Comparison of ENCODE assay signal across 19 mouse cellular contexts in genomic region chr13:19014825-19015375, GRCm38 (mm10).
"Had no signal": no experiment of that assay in that cellular context is flagged by ENCODE, and none has a peak within 500 bp of the region (broad histone marks: within the 10 kb centered on the region; RNA-seq: fewer than 3 reads in every experiment).

No protein-coding gene starts in this region.

- H3K9me3 ChIP-seq: kidney, embryonic 15.5 days; limb, embryonic 10.5 days; limb, embryonic 13.5 days; liver, embryonic 12.5 days; liver, embryonic 15.5 days; neural tube, embryonic 13.5 days; stomach, embryonic 15.5 days had no signal

- H3K4me2 ChIP-seq: kidney, embryonic 15.5 days; limb, embryonic 13.5 days; liver, embryonic 12.5 days; liver, embryonic 15.5 days; midbrain, embryonic 11.5 days; neural tube, embryonic 13.5 days; stomach, embryonic 15.5 days had no signal

- H3K36me3 ChIP-seq: kidney, embryonic 15.5 days; limb, embryonic 10.5 days; limb, embryonic 13.5 days; liver, embryonic 12.5 days; liver, embryonic 15.5 days; neural tube, embryonic 13.5 days; stomach, embryonic 15.5 days had no signal

- H3K4me3 ChIP-seq: kidney, embryonic 15.5 days; limb, embryonic 10.5 days; limb, embryonic 13.5 days; liver, embryonic 12.5 days; liver, embryonic 15.5 days; myocyte; neural tube, embryonic 13.5 days; stomach, embryonic 15.5 days had no signal

- H3K27me3 ChIP-seq: kidney, embryonic 15.5 days; limb, embryonic 13.5 days; liver, embryonic 12.5 days; liver, embryonic 15.5 days; neural tube, embryonic 13.5 days; stomach, embryonic 15.5 days had no signal

- H3K27ac ChIP-seq: kidney, embryonic 15.5 days; limb, embryonic 10.5 days; limb, embryonic 13.5 days; liver, embryonic 12.5 days; liver, embryonic 15.5 days; neural tube, embryonic 13.5 days; stomach, embryonic 15.5 days had no signal

- H3K4me1 ChIP-seq: kidney, embryonic 15.5 days; limb, embryonic 10.5 days; limb, embryonic 13.5 days; liver, embryonic 12.5 days; liver, embryonic 15.5 days; neural tube, embryonic 13.5 days; stomach, embryonic 15.5 days had no signal

- H3K9ac ChIP-seq: kidney, embryonic 15.5 days; limb, embryonic 13.5 days; liver, embryonic 12.5 days; liver, embryonic 15.5 days; neural tube, embryonic 13.5 days; stomach, embryonic 15.5 days had no signal

- DNase-seq: kidney, adult 8-10 months; kidney, postnatal 14 days; kidney, postnatal 4 days; liver; midbrain, embryonic 14.5 days; retina, postnatal 1 day; right cerebral cortex, postnatal 25 days; spleen, adult 18-20 months; thymus, postnatal 25 days had no signal

- ATAC-seq: intestine, postnatal 0 days; liver, embryonic 12.5 days had no signal
